Mouse (Mus musculus): ENCODE measurements around the gene AC131692.1. TPM values are rescaled to one million over a fixed set of nuclear protein-coding genes. Genes with fewer than 3 reads are reported as not detected.

The AC131692.1 gene
- polyA plus RNA-seq, 1 experiment, result 1.2 TPM

DNA sequence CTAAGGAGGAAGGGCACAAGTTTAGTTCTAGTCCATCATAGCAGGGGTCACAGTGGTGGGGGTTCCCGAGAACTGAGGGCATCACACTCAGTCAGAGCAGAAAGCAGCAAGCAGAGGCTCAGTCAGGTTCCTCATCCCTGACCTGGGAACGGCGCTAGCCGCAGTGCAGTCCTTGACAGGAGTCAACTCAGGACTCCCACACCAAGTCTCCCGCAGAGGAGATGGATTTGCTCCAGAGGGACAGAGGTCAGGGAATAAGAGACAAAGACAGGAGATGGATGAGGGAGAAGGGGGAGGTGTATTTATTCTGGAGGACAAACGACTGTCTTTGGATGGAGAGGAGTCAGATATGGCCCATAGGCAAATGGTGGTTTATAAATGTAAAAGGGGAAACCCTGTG is 18.9 kb downstream of the AC131692.1 start:
- H3K27ac ChIP-seq (ENCODE audit: insufficient read depth, low read depth, low read length), result no peak overlapping the region
- peaks cover 9% of the 10 kb centered on the region for H3K4me1 ChIP-seq (ENCODE audit: control insufficient read depth, insufficient read depth, low read length)
- TF ChIP-seq POLR2A (IDR thresholded peaks at IDR 0.05; ENCODE audit: borderline replicate concordance, low read depth, low read length) (no peak), CTCF (IDR thresholded peaks at IDR 0.05; ENCODE audit: low read depth, low read length) (no peak)
- H3K4me3 ChIP-seq (ENCODE audit: insufficient read depth, low read length), result no peak overlapping the region

DNA sequence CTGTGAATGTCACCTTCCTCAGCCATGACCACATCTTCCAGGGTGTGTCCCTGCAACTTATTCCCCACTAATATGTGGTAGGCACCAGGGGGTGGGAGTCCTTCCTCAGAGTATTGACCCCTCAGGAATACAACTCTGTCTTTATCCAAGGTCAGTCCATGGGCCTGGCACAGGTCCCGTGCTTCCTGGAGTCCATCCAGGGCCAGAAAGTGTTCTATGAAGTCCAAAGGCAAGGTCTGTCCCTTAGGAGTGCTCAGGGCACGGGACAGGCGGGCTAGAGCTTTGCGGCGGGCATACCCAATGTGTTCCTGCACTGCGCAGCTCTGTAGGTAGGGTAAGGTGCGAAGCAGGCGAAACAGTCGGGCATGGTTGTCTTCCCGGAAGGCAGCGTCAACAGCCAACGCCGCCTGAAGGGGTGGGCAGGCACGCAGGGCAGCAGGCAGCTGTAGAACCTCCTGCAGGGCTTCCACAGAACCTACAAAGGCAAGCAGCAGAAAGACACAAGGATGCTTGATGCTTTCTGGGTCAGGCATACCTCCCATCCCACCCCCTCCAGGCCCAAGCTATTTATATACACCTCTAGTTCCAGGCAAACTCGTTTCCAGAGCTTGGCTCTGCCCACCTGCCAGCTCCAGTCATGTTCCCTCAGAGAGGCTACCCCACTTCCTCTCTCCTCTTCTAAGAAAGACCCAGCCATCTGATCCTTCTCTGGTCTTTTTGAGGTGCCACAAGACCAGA is 22.1 kb downstream of the AC131692.1 start:
- Histone ChIP-seq H3K4me3 (ENCODE audit: insufficient read depth, low read length) (peak overlapping the region; percentile 97; the same call in 1 of the 2 replicates), H3K4me1 (ENCODE audit: control insufficient read depth, insufficient read depth, low read length) (peaks cover 11% of the 10 kb centered on the region), H3K27ac (ENCODE audit: insufficient read depth, low read depth, low read length) (no peak overlapping the region)
- TF ChIP-seq CTCF (IDR thresholded peaks at IDR 0.05; ENCODE audit: low read depth, low read length) (no peak), POLR2A (IDR thresholded peaks at IDR 0.05; ENCODE audit: borderline replicate concordance, low read depth, low read length) (no peak)

- peaks cover 11% of the 10 kb centered on the region for H3K4me1 ChIP-seq (ENCODE audit: control insufficient read depth, insufficient read depth, low read length)
- TF ChIP-seq POLR2A (IDR thresholded peaks at IDR 0.05; ENCODE audit: borderline replicate concordance, low read depth, low read length), result no peak
- no peak for TF ChIP-seq CTCF (IDR thresholded peaks at IDR 0.05; ENCODE audit: low read depth, low read length)
- peak overlapping the region; percentile 93 for H3K27ac ChIP-seq (ENCODE audit: insufficient read depth, low read depth, low read length)
- H3K4me3 ChIP-seq (ENCODE audit: insufficient read depth, low read length), result peak overlapping the region; percentile 97
These were observed 23.2 kb downstream of the AC131692.1 start for GRCm38 (mm10) chr19:6117346-6117985.

DNA sequence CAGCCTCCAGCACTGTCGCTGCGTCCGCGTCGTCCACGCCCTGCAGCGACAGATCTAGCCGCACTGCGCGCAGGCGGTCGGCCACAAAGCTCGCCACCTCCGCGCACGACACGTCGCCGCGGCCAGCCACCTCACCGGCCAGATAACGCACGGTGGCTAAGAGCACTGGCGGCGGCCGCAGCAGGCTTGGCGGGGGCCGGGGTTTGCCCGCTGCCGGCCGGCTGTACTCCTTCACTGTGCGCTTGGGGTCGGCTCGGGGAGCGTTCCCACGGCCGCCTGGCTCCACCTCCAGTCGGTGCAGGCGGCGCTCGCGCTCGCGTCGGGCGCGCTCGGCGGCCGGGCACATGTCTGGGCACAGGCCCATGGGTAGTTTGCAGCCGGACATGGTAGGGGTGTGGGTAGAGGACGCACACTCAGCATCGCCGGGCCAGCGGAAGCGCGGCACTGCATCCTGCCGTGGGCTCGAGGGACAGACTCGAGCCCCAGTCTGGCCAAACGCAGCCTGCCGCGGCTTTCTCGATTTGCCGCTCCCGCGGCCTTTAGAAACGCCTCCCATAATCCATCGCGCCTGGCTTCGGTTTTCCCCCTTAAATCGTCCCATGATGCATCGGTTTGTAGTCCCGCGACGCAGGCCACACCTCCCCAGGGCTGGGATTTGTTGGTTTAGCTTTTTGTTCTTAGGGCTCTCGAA is 23.9 kb downstream of the AC131692.1 start, which contains the start of gene Sac3d1:
TSS of gene Sac3d1 (minus strand) at position 665 of the 691 bp plus-strand sequence.
- peak within 1 kb of the TSS; percentile 93 for H3K27ac ChIP-seq (ENCODE audit: insufficient read depth, low read depth, low read length)
- H3K4me3 ChIP-seq (ENCODE audit: insufficient read depth, low read length), result peak within 1 kb of the TSS; percentile 97
- peaks cover 11% of the 10 kb centered on the region for H3K4me1 ChIP-seq (ENCODE audit: control insufficient read depth, insufficient read depth, low read length)
- TF ChIP-seq POLR2A (IDR thresholded peaks at IDR 0.05; ENCODE audit: borderline replicate concordance, low read depth, low read length), result 0 out of 2 replicates have a peak, but pooled peaks have one; percentile 71
- no peak for TF ChIP-seq CTCF (IDR thresholded peaks at IDR 0.05; ENCODE audit: low read depth, low read length)

GRCm38 (mm10) chr19:6118677-6119185 is 24.5 kb downstream of the AC131692.1 start:
- Histone ChIP-seq H3K4me3 (ENCODE audit: insufficient read depth, low read length) (peak overlapping the region; percentile 97), H3K27ac (ENCODE audit: insufficient read depth, low read depth, low read length) (peak overlapping the region; percentile 93), H3K4me1 (ENCODE audit: control insufficient read depth, insufficient read depth, low read length) (peaks cover 11% of the 10 kb centered on the region)
- TF ChIP-seq CTCF (IDR thresholded peaks at IDR 0.05; ENCODE audit: low read depth, low read length) (no peak), POLR2A (IDR thresholded peaks at IDR 0.05; ENCODE audit: borderline replicate concordance, low read depth, low read length) (no peak)

- Histone ChIP-seq H3K4me3 (ENCODE audit: insufficient read depth, low read length) (no peak overlapping the region), H3K27ac (ENCODE audit: insufficient read depth, low read depth, low read length) (no peak overlapping the region), H3K4me1 (ENCODE audit: control insufficient read depth, insufficient read depth, low read length) (peaks cover 5% of the 10 kb centered on the region)
- TF ChIP-seq CTCF (IDR thresholded peaks at IDR 0.05; ENCODE audit: low read depth, low read length), result no peak
- TF ChIP-seq POLR2A (IDR thresholded peaks at IDR 0.05; ENCODE audit: borderline replicate concordance, low read depth, low read length), result no peak
These were observed 27.5 kb downstream of the AC131692.1 start for GRCm38 (mm10) chr19:6121761-6122160.

- Histone ChIP-seq H3K4me3 (ENCODE audit: insufficient read depth, low read length) (no peak overlapping the region), H3K27ac (ENCODE audit: insufficient read depth, low read depth, low read length) (no peak overlapping the region), H3K4me1 (ENCODE audit: control insufficient read depth, insufficient read depth, low read length) (peaks cover 2% of the 10 kb centered on the region; the same call in 1 of the 2 replicates)
- TF ChIP-seq POLR2A (IDR thresholded peaks at IDR 0.05; ENCODE audit: borderline replicate concordance, low read depth, low read length), result no peak
These were observed 29.1 kb downstream of the AC131692.1 start for GRCm38 (mm10) chr19:6123330-6123729.

DNA sequence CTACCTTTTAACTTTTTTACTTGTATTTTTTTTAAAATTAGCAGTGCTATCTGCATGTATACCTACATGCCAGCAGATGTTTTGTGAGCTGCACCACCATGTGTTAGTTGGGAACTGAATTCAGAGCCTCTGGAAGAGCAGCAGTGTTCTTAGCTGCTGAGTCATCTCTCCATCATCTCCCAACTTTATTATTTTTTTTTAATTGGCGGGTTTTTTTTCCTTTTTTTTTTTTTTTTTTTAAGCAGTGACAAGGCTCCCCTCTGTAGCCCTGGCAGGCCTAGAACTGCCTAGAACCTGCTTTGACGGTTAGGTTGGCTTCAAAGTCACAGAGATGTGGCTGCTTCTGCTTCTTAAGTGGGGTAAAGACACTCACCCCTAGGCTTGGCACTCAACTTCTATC is 30.7 kb downstream of the AC131692.1 start:
- Histone ChIP-seq H3K27ac (ENCODE audit: insufficient read depth, low read depth, low read length) (no peak overlapping the region), H3K4me1 (ENCODE audit: control insufficient read depth, insufficient read depth, low read length) (peaks cover 5% of the 10 kb centered on the region; the same call in 1 of the 2 replicates), H3K4me3 (ENCODE audit: insufficient read depth, low read length) (no peak overlapping the region)
- TF ChIP-seq CTCF (IDR thresholded peaks at IDR 0.05; ENCODE audit: low read depth, low read length) (no peak), POLR2A (IDR thresholded peaks at IDR 0.05; ENCODE audit: borderline replicate concordance, low read depth, low read length) (no peak)

DNA sequence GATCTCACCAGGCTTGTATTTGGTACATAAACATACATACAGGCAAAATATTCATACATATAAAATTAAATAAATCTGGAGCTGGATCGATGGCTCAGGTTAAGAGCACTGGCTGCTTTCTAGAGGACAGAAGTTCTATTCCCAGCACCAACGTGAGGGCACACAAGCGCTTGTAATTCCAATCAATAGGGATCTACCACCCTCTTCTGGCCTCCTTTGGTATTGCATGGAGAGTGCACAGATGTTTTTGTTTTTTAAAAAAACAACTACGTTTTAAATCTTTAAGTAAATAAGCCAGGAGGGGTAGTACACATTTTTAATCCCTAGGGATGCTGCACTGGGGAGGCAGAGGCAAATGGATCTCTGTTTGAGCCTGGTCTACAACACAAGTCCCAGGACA is 32.1 kb downstream of the AC131692.1 start:
- H3K27ac ChIP-seq (ENCODE audit: insufficient read depth, low read depth, low read length), result peak overlapping the region; percentile 76
- H3K4me1 ChIP-seq (ENCODE audit: control insufficient read depth, insufficient read depth, low read length), result peaks cover 5% of the 10 kb centered on the region; the same call in 1 of the 2 replicates
- no peak overlapping the region for H3K4me3 ChIP-seq (ENCODE audit: insufficient read depth, low read length)
- TF ChIP-seq CTCF (IDR thresholded peaks at IDR 0.05; ENCODE audit: low read depth, low read length) (peak; percentile 26; the same call in 1 of the 2 replicates), POLR2A (IDR thresholded peaks at IDR 0.05; ENCODE audit: borderline replicate concordance, low read depth, low read length) (no peak)

Measured in bone marrow macrophage, adult 2 months (primary cell).